In genomic region chr4:136649480-136650196, GRCm38 (mm10) we compare ENCODE assay signal across 9 mouse cellular contexts. TPM values are rescaled to one million over a fixed set of nuclear protein-coding genes. Genes with fewer than 3 reads are reported as not detected.
DNase-seq lines count a peak whose midpoint lies in the region; ATAC-seq lines count a peak whose summit lies in the region.
"Had no signal": no experiment of that assay in that cellular context is flagged by ENCODE, and none has a peak within 500 bp of the region (broad histone marks: within the 10 kb centered on the region; RNA-seq: fewer than 3 reads in every experiment).

No protein-coding gene starts in this region.

- peak; percentile 73 for ATAC-seq in kidney, embryonic 15.5 days (replicated peaks; ENCODE audit: low FRiP score)
- peak; percentile 49; the same call in 1 of the 2 replicates for ATAC-seq in embryonic facial prominence, embryonic 15.5 days (ENCODE audit: insufficient number of reproducible peaks, low FRiP score, low TSS enrichment, low read depth)
- ATAC-seq in liver, embryonic 13.5 days (ENCODE audit: low read depth), result no peak

- H3K4me2 ChIP-seq in kidney, embryonic 15.5 days, result peak overlapping the region; percentile 50
- H3K4me2 ChIP-seq in embryonic facial prominence, embryonic 15.5 days (replicated peaks), result peak overlapping the region; percentile 52
- H3K4me2 ChIP-seq in liver, embryonic 13.5 days, result peak overlapping the region; percentile 33

- peak overlapping the region; percentile 6; the same call in 1 of the 2 replicates for H3K4me3 ChIP-seq in kidney, embryonic 15.5 days (replicated peaks)
- H3K4me3 ChIP-seq in embryonic facial prominence, embryonic 15.5 days (replicated peaks), result peak overlapping the region; percentile 19
- no peak overlapping the region for H3K4me3 ChIP-seq in liver, embryonic 13.5 days (replicated peaks)

- peaks cover 37% of the 10 kb centered on the region for H3K4me1 ChIP-seq in kidney, embryonic 15.5 days
- peaks cover 37% of the 10 kb centered on the region for H3K4me1 ChIP-seq in embryonic facial prominence, embryonic 15.5 days
- peaks cover 29% of the 10 kb centered on the region for H3K4me1 ChIP-seq in liver, embryonic 13.5 days (replicated peaks)

- peak overlapping the region; percentile 63 for H3K27ac ChIP-seq in kidney, embryonic 15.5 days
- peak overlapping the region; percentile 70 for H3K27ac ChIP-seq in embryonic facial prominence, embryonic 15.5 days (replicated peaks)
- no peak overlapping the region for H3K27ac ChIP-seq in liver, embryonic 13.5 days

- no peak overlapping the region for H3K9ac ChIP-seq in kidney, embryonic 15.5 days
- H3K9ac ChIP-seq in embryonic facial prominence, embryonic 15.5 days, result no peak overlapping the region
- no peak overlapping the region for H3K9ac ChIP-seq in liver, embryonic 13.5 days

- no peaks in the 10 kb centered on the region for H3K27me3 ChIP-seq in kidney, embryonic 15.5 days
- no peaks in the 10 kb centered on the region for H3K27me3 ChIP-seq in embryonic facial prominence, embryonic 15.5 days
- H3K27me3 ChIP-seq in liver, embryonic 13.5 days, result no peaks in the 10 kb centered on the region

- 0 out of 2 replicates have a peak, but pooled peaks cover 4% of the 10 kb centered on the region for H3K9me3 ChIP-seq in kidney, embryonic 15.5 days (replicated peaks)
- H3K9me3 ChIP-seq in embryonic facial prominence, embryonic 15.5 days (replicated peaks), result no peaks in the 10 kb centered on the region
- no peaks in the 10 kb centered on the region for H3K9me3 ChIP-seq in liver, embryonic 13.5 days (replicated peaks)

- peaks cover 2% of the 10 kb centered on the region; the same call in 1 of the 2 replicates for H3K36me3 ChIP-seq in kidney, embryonic 15.5 days
- H3K36me3 ChIP-seq in embryonic facial prominence, embryonic 15.5 days, result peaks cover 3% of the 10 kb centered on the region; the same call in 1 of the 2 replicates
- H3K36me3 ChIP-seq in liver, embryonic 13.5 days, result no peaks in the 10 kb centered on the region

- 30% methylated on average over 13 of the region's 13 CpGs for WGBS in kidney, embryonic 15.5 days
- WGBS in embryonic facial prominence, embryonic 15.5 days, result 22% methylated on average over 13 of the region's 13 CpGs
- WGBS in liver, embryonic 13.5 days (ENCODE audit: insufficient replicate concordance), result 28% methylated on average over 13 of the region's 13 CpGs

- DNase-seq in kidney, postnatal 10 days, result no peak
- DNase-seq in Muller cell, postnatal 12 days (ENCODE audit: inconsistent ontology term), result peak; percentile 88
- DNase-seq in liver, embryonic 13.5 days, result no peak
- no peak for DNase-seq in urinary bladder, adult 2 months (ENCODE audit: low spot score)
- no peak for DNase-seq in adrenal gland, adult 8-10 months
- no peak for DNase-seq in left cerebral cortex, adult 11 months (ENCODE audit: low spot score)

RNA-seq across cellular contexts. Expression of gene Lactbl1, which starts 27.2 kb away (rescaled TPM):
- not detected in 2 replicates for polyA plus RNA-seq in kidney, embryonic 15.5 days (2015; fragmentation: Nextera tagmentation; extraction: Ambion mirVana)
- polyA plus RNA-seq in embryonic facial prominence, embryonic 15.5 days (2015; fragmentation: Nextera tagmentation; extraction: Ambion mirVana), result 0.05 TPM in 1 of 2 replicates, not detected in the other
- polyA plus RNA-seq in liver, embryonic 13.5 days (2015; fragmentation: Nextera tagmentation; extraction: Ambion mirVana), result not detected in 2 replicates
- not detected in 2 replicates for polyA plus RNA-seq in urinary bladder, adult 2 months (2012; rRNA removed)
- not detected for total RNA-seq in adrenal gland, adult 8-10 months (2022)

RNA-seq across cellular contexts. Expression of gene Tex46, which starts 39.4 kb away (rescaled TPM):
- not detected in 2 replicates for polyA plus RNA-seq in kidney, embryonic 15.5 days (2015; fragmentation: Nextera tagmentation; extraction: Ambion mirVana)
- not detected in 2 replicates for polyA plus RNA-seq in embryonic facial prominence, embryonic 15.5 days (2015; fragmentation: Nextera tagmentation; extraction: Ambion mirVana)
- not detected in 2 replicates for polyA plus RNA-seq in liver, embryonic 13.5 days (2015; fragmentation: Nextera tagmentation; extraction: Ambion mirVana)
- not detected in 2 replicates for polyA plus RNA-seq in urinary bladder, adult 2 months (2012; rRNA removed)
- not detected for total RNA-seq in adrenal gland, adult 8-10 months (2022)
- total RNA-seq: layer of hippocampus, adult 8-10 months had no signal

RNA-seq across cellular contexts. Expression of gene Kdm1a, which starts 47.1 kb away (rescaled TPM):
- polyA plus RNA-seq in kidney, embryonic 15.5 days (2015; fragmentation: Nextera tagmentation; extraction: Ambion mirVana), result 39.9 and 43.7 TPM in 2 replicates
- 39.6 and 40.2 TPM in 2 replicates for polyA plus RNA-seq in embryonic facial prominence, embryonic 15.5 days (2015; fragmentation: Nextera tagmentation; extraction: Ambion mirVana)
- polyA plus RNA-seq in liver, embryonic 13.5 days (2015; fragmentation: Nextera tagmentation; extraction: Ambion mirVana), result 11.8 and 12.4 TPM in 2 replicates
- polyA plus RNA-seq in urinary bladder, adult 2 months (2012; rRNA removed), result 41.8 and 42.4 TPM in 2 replicates
- 10 to 100 TPM; 45.5 to 57.8 (median 49.5) TPM for total RNA-seq in adrenal gland, adult 8-10 months (2022)
